Mouse (Mus musculus): ENCODE data around the gene Ephb2.

- TF ChIP-seq CTCF (IDR thresholded peaks at IDR 0.05; ENCODE audit: extremely low read depth, insufficient read length, insufficient replicate concordance, low read depth, low read length), result no peak
- no peak for TF ChIP-seq POLR2A (IDR thresholded peaks at IDR 0.05; ENCODE audit: low read depth, low read length)
Measured at GRCm38 (mm10) chr4:136770718-136771117, 65.1 kb downstream of the Ephb2 start.

Data from small intestine, adult 2 months (tissue).